Mouse (Mus musculus) brown adipose tissue, adult 24 weeks (tissue): ENCODE data around the gene Cfap77. TPM values are rescaled to one million over a fixed set of nuclear protein-coding genes. Genes with fewer than 3 reads are reported as not detected.
A peak's percentile ranks its signal among the peaks of the same experiment; 100 is the strongest.

Experiments
- H3K27ac ChIP-seq: fragments of 200-500 bp; replicated peaks from 2 replicates; pipeline ENCODE4 v1.5.1; 2012; ENCODE audit warnings: low read depth, mild to moderate bottlenecking, low read length
- H3K4me1 ChIP-seq: fragments of 200-500 bp; 2 replicates; pipeline ENCODE4 v1.6.1; 2012; ENCODE audit warnings: low read length, mixed read lengths; ENCODE audit not compliant: control insufficient read depth, insufficient read depth, insufficient read length
- H3K4me3 ChIP-seq: fragments of 200-500 bp; 2 replicates; pipeline ENCODE4 v1.5.1; 2012; ENCODE audit warnings: low read depth, mild to moderate bottlenecking, low read length, moderate library complexity; ENCODE audit not compliant: insufficient read depth
- polyA plus RNA-seq: library from polyadenylated mRNA; stranded (reverse); fragments of >200 nt; gene quantifications from 2 replicates; pipeline ENCODE4 v1.2.4, GENCODE M21; 2012; ENCODE audit not compliant: missing spikeins, insufficient read depth, insufficient read length

Gene Cfap77
- polyA plus RNA-seq, 1 experiment = not detected

- no peak overlapping the region for H3K27ac ChIP-seq
- H3K4me1 ChIP-seq = no peaks in the 10 kb centered on the region
- no peak overlapping the region for H3K4me3 ChIP-seq
Measured at GRCm38 (mm10) chr2:28952981-28953380, 101.9 kb downstream of the Cfap77 start.

- no peak overlapping the region for H3K27ac ChIP-seq
- H3K4me1 ChIP-seq = no peaks in the 10 kb centered on the region
Measured at GRCm38 (mm10) chr2:28946312-28946711, 108.6 kb downstream of the Cfap77 start.

GRCm38 (mm10) chr2:28945388-28945787, 109.5 kb downstream of the Cfap77 start:
- H3K4me3 ChIP-seq = no peak overlapping the region
- no peak overlapping the region for H3K27ac ChIP-seq
- H3K4me1 ChIP-seq = no peaks in the 10 kb centered on the region

More at GRCm38 (mm10) chr2:28946312-28946711, 108.6 kb downstream of the Cfap77 start:
- H3K4me3 ChIP-seq = no peak overlapping the region

GRCm38 (mm10) chr2:28943666-28944516, 111.0 kb downstream of the Cfap77 start:
- H3K27ac ChIP-seq = no peak overlapping the region
- H3K4me3 ChIP-seq = no peak overlapping the region
- H3K4me1 ChIP-seq = no peaks in the 10 kb centered on the region

- no peak overlapping the region for H3K4me3 ChIP-seq
- H3K4me1 ChIP-seq = no peaks in the 10 kb centered on the region
- H3K27ac ChIP-seq = no peak overlapping the region
Measured at GRCm38 (mm10) chr2:28938997-28939396, 115.9 kb downstream of the Cfap77 start.

- Histone ChIP-seq H3K27ac (no peak overlapping the region), H3K4me1 (no peaks in the 10 kb centered on the region), H3K4me3 (no peak overlapping the region)
Measured at GRCm38 (mm10) chr2:28930571-28930970, 124.3 kb downstream of the Cfap77 start.

- no peak overlapping the region for H3K27ac ChIP-seq
- no peaks in the 10 kb centered on the region for H3K4me1 ChIP-seq
- H3K4me3 ChIP-seq = no peak overlapping the region
Measured at GRCm38 (mm10) chr2:28923912-28924311, 131.0 kb downstream of the Cfap77 start.

GRCm38 (mm10) chr2:28919001-28919400, 135.9 kb downstream of the Cfap77 start:
- Histone ChIP-seq H3K4me3 (no peak overlapping the region), H3K27ac (no peak overlapping the region), H3K4me1 (no peaks in the 10 kb centered on the region; the same call in 1 of the 2 replicates)

- Histone ChIP-seq H3K4me1 (no peaks in the 10 kb centered on the region; the same call in 1 of the 2 replicates), H3K27ac (no peak overlapping the region), H3K4me3 (peak overlapping the region; percentile 4)
Measured at GRCm38 (mm10) chr2:28917518-28918361, 137.1 kb downstream of the Cfap77 start.

- Histone ChIP-seq H3K27ac (no peak overlapping the region), H3K4me1 (no peaks in the 10 kb centered on the region; the same call in 1 of the 2 replicates), H3K4me3 (no peak overlapping the region)
Measured at GRCm38 (mm10) chr2:28917156-28917517, 137.7 kb downstream of the Cfap77 start.

- H3K4me3 ChIP-seq = peak within 1 kb of the TSS; percentile 4
- no peak within 1 kb of the TSS for H3K27ac ChIP-seq
- H3K4me1 ChIP-seq = no peaks in the 10 kb centered on the region; the same call in 1 of the 2 replicates
Measured at GRCm38 (mm10) chr2:28916513-28916865, 138.4 kb downstream of the Cfap77 start, which contains the start of gene Barhl1. TSS of gene Barhl1 (minus strand) at chr2:28916668.

- H3K4me1 ChIP-seq = no peaks in the 10 kb centered on the region; the same call in 1 of the 2 replicates
- no peak overlapping the region for H3K27ac ChIP-seq
- no peak overlapping the region for H3K4me3 ChIP-seq
Measured at GRCm38 (mm10) chr2:28915768-28916512, 138.9 kb downstream of the Cfap77 start.

GRCm38 (mm10) chr2:28915104-28915738, 139.6 kb downstream of the Cfap77 start:
- Histone ChIP-seq H3K4me1 (no peaks in the 10 kb centered on the region; the same call in 1 of the 2 replicates), H3K27ac (no peak overlapping the region), H3K4me3 (no peak overlapping the region)

GRCm38 (mm10) chr2:28914121-28914520, 140.7 kb downstream of the Cfap77 start:
- no peak overlapping the region for H3K4me3 ChIP-seq
- no peak overlapping the region for H3K27ac ChIP-seq

More at GRCm38 (mm10) chr2:28914121-28914520, 140.7 kb downstream of the Cfap77 start:
- no peaks in the 10 kb centered on the region; the same call in 1 of the 2 replicates for H3K4me1 ChIP-seq
